Mouse (Mus musculus) central nervous system, embryonic 18 days (tissue): ENCODE measurements around the gene Cfap298. TPM values are rescaled to one million over a fixed set of nuclear protein-coding genes. Genes with fewer than 3 reads are reported as not detected.

ENCODE experiments used
- polyA plus RNA-seq: library from polyadenylated mRNA; depleted of rRNA; stranded (reverse); fragments of >200 nt; gene quantifications from 2 replicates; pipeline ENCODE4 v1.2.3, GENCODE M21; 2012; rRNA removed

Cfap298 gene
- polyA plus RNA-seq, result 34.1 and 36.7 TPM in 2 replicates

DNA sequence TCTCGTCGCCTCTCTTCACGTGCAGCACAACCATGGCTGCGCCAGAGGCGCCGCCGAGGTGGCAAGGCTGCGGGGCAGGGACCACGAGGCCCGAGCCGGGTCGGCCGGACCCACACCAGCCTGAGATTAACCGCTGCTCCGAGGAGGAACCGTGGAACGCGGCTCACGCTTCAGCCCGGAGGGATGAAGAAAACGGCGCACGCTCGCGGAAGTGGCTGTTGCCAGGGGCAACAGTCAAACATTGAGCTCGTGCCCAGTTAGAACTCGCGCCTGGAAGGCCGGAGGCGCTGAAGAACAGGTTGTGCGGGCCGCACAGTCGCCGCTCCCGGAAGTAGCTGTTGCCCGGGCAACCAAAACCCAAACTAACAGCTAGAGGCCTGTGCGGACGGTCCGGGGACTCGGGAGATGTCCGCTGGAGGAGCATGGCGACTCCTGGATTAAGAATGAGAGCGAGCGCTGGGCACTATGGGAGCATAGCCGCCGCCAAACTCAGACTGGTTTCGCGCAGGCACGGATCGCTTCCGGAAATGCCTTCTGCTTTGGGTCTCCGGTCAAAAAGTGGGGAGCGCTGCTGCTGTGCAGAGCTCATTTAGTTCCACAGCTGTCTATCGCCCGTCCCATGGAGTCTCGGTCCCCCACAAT, at the start of gene Cfap298:
Gene Cfap298 (minus strand): TSS at position 428 of the 642 bp plus-strand sequence.

Other genes starting within 250 kb of the Cfap298 start
- gene Mis18a, start 207.7 kb downstream of the Cfap298 start, polyA plus RNA-seq, result 31.1 and 32.3 TPM in 2 replicates
- 0.28 and 0.72 TPM in 2 replicates for gene Mrap, start 196.9 kb downstream of the Cfap298 start, polyA plus RNA-seq
- gene Urb1, start 124.7 kb downstream of the Cfap298 start, polyA plus RNA-seq, result 7.4 and 7.9 TPM in 2 replicates
- 2.4 and 2.5 TPM in 2 replicates for gene Eva1c, start 108.4 kb downstream of the Cfap298 start, polyA plus RNA-seq
- 90.4 and 91.8 TPM in 2 replicates for gene Synj1, start 76.2 kb upstream of the Cfap298 start, polyA plus RNA-seq
- gene Paxbp1, start 109.4 kb upstream of the Cfap298 start, polyA plus RNA-seq, result 153 and 160 TPM in 2 replicates
- 0.51 and 0.90 TPM in 2 replicates for gene 4932438H23Rik, start 160.0 kb upstream of the Cfap298 start, polyA plus RNA-seq